Mouse (Mus musculus) ES-CJ7 (cell line): ENCODE measurements around the gene P2rx5.

ENCODE experiments used
- DNase-seq: peaks from one replicate; pipeline ENCODE4 v3.0.0; 2011; ENCODE audit warnings: low read depth, low spot score

Gene P2rx5

DNA sequence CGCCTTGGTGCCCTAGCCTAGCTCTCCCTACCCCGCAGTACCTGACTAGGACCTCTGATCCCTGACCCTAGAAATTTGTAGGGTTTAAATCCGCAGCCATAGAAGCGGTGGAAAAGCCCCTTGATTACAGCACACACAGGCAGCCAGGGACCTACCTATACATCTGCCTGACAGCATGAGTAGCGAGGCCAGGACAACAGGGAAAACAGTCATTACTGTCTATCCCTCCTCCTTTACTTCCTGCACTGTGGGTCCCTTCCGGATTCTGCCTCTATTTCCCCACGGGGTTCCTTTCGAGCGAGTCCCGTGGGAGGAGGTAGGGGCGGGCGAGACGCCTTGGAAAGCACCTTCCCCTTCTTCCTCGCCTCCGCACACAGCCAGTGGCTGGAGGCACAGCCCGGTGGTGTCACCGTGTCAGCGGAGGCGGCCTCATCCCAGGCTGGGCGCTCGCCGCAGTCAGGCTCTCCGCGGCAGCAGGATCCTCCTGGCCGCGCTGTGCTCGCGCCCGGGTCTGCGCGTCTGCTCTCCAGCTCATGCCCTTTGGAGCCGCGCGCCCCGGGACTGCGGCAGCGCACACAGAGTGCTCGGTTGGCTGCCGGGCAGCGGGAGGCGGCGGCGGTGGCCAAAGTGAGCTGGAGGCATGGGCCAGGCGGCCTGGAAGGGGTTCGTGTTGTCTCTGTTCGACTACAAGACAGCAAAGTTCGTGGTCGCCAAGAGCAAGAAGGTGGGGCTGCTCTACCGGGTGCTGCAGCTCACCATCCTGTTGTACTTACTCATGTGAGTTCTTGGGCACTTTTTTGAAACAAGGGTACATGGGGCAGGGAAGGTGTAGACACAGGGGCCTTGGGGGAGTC lies at the start of gene P2rx5:
Gene P2rx5, plus strand, starts transcription at position 465 of the 854 bp plus-strand sequence.
- peak; percentile 36 for DNase-seq

DNA sequence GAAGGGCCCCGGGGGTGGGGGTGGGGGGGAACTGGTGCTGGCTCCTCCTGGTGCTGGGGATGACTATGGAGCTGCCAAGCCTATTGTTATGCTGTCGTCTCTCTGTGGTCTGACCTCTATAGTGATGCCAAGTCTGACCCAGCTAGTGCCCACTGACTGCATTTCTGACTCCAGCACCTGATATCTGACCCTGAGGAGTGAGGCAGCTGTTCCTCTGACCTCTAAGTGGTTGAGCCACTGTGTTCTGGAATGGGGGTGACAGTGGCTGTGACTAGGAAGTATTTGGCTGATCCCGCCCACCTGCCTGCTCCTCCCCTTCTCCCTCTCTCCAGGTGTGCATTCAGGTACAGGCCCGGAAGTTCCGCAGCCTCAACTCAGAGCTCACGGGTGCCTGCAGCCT lies 48.8 kb upstream of the P2rx5 start:
- DNase-seq: no peak

DNA sequence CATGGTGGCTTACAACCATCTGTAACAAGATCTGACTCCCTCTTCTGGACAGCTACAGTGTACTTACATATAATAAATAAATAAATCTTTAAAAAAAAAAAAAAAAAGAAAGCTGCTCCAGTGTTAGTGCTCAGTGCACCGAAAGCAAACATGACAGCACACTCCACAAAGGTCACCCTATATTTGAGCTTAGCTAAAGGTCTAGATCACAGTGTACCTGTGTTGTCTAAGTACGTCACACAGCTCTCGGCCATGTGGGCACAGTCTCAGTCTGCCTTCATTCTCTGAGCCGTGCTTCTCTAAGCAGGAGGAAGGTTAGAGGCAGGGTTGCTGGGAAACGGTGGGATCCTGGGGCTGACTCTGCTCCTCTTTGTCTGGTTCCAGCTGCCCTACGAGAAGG lies 33.7 kb upstream of the P2rx5 start:
- no peak for DNase-seq

DNA sequence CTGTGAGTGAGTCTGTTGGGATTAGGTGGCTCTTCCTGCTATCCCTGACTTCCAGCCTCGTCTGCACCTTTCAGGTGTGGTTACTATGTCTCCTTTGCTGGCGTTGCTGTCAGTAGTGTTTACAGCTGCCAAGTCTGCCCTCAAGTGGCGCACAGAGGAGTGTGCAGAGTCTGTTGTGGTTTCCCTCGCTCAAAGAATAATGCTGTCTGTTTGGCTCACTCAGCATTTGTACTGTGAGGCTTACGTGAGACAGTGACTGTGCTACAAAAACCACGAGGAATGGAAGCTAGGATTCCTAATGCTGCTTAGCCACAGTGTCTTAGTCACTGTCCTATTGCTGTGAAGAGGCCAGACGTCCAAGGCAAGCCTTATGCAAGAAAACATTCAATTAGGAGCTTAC lies 29.2 kb upstream of the P2rx5 start:
- peak; percentile 67 for DNase-seq

DNA sequence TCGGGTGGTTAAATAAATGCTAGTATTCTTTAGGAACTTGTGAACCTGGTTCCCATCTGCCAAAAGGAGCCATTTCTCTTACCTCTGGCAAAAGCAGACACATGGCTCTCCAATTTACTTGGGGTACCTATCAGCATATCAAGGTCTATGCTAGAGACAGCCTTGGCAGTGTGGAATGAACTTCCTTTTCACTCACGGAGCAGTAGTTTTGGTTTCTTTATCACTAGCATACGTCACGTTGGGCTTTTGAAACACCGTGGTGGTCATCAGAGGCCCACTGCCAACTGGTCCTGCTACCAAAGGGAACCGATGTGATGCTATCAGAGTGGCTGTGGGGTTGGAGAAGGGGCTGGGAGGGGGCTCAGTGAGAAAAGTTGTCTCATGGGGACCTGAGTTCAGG lies 27.2 kb upstream of the P2rx5 start:
- DNase-seq: no peak

DNA sequence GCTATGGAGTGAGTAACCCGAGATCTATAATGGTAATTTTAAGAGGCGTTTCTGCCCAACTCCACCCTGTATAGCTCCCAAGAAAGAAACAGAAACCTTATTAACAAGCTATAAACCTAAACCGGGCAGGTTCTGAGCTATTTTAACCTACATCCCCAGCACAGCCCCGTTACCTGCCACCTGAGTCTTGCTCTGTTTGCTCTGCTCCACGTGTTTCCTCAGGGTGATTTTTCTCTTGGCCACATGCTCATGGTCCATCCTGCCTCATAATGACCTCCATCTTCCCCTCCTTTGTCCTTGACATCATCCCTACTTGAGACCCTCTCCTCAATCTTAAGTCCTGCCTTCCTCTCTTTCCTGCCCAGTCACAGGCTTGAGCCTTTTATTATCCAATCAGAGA lies 26.0 kb upstream of the P2rx5 start:
- no peak for DNase-seq

DNA sequence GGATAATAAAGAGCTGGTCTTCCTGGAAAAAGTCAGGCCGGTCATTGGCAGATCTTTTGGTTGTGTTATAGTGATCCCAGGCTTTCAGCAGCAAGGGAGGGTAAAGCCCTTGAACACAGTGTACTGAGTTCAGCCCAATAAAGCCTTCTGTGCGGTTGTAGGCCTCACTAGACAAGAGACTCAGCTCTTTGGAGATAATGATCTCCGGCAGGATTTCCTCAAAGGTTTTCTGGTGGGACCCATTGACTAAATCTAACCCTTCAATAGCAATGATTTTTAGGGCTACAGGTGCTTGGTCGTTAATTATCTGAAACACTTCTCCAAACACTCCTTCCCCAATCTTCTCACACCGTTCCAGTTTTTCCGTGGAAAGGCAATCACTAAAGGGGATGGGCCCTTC lies 23.6 kb upstream of the P2rx5 start:
- no peak for DNase-seq

DNA sequence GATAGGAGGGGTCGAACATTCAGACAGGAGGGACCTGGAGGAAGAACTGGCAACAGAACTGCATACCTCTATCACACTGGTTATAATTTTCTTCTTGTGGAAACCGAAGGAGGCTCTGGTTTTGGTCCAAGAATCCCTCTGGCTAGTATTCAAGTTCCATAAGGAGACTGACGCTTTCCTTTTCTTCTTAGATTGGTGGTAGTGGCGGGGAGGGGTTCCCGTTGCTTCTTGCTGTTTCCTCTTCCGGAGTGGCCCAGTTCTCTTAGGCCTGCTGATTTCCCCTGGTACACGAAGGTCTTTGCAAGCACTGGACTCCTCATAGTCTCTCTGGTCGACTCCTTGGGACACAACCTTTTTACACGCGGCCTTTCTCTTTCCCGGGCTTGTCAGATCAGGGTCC lies 23.1 kb upstream of the P2rx5 start:
- no peak for DNase-seq

DNA sequence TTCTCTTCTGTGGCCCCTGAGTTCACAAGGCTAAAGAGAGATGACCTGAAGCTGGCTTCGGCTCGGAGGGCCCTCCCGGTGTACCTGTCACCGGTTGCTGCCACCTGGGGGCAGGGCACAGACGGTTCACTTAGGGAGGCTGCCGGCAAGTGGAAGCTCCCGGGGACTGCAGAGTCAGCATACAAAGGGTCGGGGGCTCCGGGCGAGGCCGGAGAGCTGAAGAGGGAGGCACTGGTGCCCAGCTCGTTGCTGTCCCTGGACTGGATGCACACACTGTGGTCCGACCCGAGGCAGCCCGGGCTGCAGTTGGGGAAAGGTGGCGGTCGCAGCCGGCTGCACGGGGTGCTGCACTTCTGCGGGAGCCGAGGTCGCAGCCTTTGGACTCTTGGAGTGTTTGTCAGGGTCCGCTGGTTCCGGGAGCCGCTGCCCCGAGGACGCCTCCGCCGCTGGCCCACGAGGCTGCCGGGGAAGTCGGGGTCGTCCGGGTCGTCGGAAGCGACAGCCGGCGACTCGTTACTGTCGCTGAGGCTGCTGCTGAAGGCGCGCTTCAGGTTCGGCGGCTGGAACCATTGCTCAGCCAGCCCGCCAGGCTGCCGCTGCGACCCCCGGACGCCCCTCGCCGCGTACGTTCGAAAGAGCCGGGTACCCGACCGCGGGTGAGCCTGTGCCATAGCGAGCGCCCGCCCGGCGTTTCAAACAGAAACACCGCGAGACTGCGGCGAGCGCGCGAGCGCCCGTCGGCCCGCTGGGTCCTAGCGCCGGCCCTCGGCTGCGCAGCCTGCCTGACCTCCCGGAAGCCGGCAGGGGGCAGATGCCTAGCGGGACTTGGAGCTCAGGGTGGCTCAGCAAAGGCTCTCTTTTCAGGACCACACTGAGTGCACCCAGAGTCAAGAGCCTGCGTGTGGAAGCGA lies 22.4 kb upstream of the P2rx5 start, which contains the start of gene Haspin:
Gene Haspin, minus strand, starts transcription at position 704 of the 911 bp plus-strand sequence.
- peak; percentile 94 for DNase-seq

DNA sequence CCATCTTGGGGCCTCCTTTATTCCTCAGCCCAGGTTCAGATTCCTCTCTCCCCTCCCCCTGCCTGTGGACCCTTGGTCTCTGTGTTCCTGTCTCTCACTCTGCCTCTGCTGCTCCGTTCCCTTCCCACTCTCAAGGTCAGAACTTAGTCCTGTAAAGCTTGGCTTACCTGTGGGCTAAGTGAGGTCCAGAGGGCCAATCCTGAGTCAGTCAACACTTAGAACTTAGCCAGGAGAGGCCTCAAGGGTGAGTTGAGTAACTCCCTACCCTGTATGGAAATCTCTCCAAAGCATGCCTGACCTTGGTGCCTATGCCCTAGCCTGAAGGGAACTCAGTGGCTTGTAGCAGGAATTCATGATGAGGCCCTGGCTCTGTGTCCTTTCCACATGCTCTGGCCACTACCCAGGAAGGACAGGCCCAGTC lies 15.9 kb upstream of the P2rx5 start:
- DNase-seq: peak; percentile 50

DNA sequence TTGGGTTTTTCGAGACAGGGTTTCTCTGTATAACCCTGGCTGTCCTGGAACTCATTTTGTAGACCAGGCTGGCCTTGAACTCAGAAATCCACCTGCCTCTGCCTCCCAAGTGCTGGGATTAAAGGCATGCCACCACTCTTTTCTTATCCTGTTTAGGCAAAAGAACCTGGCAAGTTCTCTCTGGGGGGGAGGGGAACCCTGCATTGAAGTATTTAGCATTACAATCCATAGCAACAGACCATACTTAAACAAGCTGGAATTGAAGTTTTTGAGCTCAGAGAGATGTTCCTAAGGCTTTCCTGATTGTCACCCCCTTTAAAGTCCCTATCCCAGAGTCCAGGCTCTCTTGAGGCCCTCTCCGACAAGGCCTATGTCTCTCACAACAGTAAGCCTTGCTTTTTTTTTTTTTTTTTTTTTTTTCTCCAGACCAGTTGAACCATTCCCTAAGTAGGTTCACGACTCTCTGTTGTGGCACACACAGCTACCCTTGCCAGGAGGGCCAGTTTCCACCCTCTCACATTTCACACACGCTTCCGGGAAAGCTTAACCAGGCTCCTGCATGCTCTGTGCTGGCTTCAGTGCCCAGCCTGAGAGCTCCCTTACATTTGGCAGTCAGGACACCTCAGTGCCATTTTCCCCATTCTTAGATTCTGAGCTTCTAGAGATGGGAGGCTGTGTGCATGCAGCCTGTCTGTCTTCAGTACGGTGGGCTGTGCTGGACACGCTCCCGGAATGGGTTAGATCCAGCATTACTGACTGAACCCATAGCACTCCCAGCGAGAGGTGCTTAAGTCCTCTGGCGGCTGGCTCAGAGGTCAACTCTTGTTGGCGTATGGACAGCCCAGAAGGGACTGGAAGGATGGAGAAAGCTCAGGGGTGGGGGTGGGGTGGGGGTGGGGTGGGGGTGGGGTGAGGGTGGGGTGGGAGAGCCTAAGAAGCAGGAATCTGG lies 13.9 kb upstream of the P2rx5 start:
- DNase-seq: peak; percentile 84

DNA sequence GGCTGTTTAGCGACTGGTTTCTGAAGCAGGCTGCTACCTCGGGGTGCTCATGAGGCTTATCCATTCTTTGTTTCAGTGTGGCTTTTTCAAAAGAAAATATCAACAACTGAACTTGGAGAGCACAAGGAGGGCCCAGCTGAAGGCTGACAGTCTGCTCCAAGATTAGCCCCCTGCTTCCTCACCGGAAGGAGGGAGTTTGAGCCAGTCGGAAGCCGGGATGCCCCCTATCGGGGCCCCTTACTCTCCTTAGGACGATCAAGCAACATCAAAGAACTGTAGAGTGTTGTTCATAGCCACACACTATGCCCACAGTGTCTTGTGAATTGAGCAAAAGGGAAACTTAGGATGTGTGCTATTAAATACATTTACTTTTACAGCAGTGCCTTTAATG lies 13.3 kb upstream of the P2rx5 start:
- peak; percentile 71 for DNase-seq

DNA sequence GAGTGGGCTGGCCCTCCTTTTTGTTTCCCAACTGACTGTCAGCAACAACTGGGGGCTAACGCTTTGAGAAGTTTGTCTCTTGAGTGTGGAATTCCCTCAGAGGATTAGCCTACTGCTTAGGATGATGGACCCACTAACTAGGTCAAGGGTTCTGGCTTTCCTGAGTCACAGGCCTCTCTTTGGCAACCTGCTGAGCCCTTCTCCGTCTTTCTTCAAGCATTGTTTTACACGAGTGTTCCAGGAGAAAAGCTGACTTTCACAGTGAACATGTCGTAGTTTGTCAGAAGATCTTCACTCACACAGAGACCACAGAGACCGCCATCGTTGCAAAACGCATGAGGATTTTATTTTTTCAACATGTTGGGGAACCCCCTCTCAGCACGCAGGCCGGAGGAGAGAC lies 12.0 kb upstream of the P2rx5 start:
- DNase-seq: no peak

DNA sequence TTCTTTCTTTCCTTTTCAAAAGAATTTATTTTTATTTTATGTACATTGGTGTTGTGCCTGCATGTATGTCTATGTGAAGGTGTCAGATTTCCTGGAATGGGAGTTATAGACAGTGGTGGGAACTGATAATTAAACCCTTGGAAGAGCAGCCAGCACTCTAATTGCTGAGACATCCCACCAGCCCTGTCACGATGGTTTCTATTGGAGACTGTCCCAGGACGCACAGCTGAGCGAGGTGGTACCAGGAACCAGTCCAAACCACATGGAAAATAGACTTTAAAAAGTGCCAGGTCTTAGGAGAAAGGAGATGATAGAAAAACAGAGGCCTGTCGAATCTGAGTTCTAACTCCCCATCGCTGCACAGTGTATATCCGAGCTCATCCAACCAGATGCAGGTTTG lies 5.2 kb upstream of the P2rx5 start:
- DNase-seq: no peak

DNA sequence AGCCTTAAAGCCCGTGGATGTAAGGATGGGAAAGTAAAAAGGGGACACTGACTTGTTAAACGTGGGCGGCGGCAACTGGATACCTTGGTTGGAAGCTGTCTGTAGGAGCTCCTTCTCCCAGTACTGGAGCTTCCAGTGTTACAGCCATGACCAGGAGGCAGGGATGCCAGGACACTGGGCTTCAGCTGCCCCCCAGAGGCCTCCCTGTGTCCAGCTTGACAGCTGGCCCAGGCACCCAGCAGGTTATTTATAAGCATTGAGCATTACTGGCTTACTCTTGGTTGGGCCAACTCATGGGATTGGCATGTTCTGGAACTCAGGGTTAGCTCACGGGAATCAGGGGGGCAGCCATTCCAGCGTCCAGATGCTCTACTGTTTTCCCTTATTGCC lies 585 bp downstream of the P2rx5 start:
- DNase-seq: no peak

DNA sequence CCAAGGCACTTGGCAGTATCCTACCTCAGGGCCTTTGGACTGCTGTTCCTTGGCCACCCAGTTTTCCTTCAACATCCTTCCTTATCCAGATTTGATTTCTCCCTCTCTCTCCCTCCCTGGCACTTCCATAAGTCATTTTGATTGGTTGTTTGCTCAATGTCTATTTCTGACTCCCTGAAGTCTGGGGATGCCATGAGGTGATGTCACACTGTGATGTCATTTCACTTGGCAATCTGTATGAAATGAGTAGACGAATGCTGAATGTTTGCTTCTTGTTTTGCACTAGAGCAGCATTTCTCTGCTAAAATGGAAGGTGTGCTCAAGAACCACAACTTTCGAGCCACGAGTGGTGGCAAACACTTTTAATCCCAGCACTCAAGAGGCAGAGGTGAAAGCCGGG lies 1.4 kb downstream of the P2rx5 start:
- DNase-seq: no peak

DNA sequence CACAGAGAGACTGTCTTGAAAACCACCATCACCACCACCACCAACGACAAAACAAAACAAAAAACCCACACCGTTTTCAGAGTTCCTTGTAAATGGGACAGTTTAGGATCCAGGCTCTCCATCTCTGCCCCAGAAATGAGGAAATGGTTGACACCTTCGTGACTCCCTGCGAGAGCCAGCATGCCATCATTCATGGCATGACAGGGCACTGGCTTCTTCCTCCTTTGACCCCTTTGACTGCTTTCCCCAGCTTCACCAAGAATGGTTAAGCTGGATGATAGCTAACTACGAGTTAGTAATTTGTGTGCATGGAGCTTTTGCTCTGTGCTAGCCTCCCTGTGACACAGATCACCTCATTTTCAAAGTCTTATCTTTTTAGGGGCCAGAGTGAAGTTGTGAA lies 2.1 kb downstream of the P2rx5 start:
- DNase-seq: no peak

DNA sequence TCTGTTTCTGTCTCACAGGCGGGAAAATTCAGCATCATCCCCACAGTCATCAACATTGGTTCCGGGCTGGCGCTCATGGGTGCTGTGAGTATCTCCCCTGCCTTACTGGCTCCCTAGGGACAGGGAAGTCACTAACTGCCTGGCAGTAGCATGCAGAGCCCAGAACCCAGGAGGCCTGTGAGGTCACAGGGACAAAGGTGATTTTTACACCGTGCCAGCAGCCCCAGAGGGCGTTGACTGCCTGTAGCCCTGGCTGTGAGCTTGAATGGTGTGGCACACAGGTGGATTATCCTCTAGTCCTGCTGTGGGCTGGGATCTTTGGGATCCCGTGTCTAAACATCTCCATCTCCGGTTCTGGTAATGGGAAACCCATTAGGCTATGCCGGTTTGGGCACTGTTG lies 7.8 kb downstream of the P2rx5 start:
- no peak for DNase-seq

DNA sequence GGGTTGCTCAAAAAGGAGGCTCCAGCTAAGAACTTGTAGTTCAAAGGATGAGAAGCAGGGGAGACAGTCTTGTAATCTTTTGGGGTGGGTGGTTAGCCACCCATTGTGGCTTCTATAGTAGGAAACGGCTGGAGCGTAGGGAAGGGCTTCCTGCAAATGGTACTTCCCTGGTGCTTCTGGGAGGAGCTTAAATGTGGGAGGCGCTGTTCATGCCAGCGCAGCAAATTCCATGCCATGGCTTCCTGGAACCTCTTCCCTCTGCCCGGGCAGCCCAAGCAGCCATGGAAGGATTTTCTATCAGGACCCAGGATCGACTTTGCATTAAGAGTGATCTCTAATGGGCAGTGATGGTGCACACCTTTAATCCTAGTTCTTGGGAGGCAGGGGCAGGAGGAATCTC lies 8.4 kb downstream of the P2rx5 start:
- peak; percentile 27 for DNase-seq

DNA sequence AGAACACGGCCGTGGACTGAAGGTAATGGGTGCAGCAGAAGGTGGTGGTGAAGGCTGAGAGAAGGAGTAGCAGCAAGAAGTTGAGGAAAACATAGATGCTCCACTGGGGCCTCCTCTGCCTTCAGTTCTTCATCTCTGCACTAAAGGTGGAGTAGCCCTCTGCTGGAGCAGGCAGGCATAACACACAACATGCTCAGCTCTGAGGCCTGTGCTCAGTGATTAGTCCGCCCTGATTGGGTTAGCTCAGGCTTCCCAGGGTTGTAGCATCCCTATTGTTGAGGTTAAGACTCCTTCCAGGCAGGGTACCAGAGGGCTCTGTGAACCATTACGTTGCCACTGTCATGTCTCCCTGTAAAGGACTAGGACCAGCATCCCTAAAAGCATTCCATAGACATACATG lies 9.0 kb downstream of the P2rx5 start:
- peak; percentile 88 for DNase-seq

DNA sequence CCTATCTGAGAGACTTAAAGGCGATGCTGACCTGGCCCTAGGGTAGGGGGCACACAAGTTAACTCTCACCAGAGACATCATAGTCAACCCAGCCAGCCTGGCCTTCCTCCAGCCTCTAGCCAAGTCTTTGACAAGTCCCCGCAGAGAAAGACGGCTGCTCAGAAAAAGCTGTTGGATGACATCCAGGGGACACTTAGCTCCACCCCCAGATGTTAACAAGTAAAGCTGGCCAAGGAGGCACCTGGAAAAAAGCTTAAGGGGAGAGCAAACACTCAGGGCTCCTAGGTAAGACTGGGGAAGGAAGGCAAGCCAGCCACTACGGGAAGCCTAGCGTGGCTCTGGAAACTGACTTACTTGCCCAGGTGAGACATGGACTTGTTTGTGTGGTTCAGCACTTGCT lies 12.0 kb downstream of the P2rx5 start:
- DNase-seq: no peak

DNA sequence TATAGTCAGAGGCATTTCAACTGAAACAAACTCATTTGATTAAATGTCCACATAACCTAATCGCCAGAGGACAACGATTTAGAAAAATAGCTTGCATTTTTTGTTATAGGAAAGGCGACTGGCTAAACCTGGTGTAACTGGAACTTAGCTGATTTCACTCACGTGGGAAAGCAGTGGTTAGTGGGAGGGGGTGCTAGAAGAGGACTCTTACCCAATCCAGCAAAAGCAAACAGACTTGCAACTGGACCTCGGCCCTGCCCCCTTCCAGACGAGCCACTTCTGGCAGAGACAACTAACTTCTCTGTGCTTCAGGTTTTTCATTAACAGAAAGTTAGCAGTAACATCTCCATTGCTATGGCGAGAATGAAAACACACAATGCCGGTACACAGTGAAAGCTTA lies 15.4 kb downstream of the P2rx5 start:
- no peak for DNase-seq
